Mouse (Mus musculus) yolk sac, embryonic 10.5 days (tissue): Measurements from ENCODE around the gene Gpatch2.
A peak's percentile ranks its signal among the peaks of the same experiment; 100 is the strongest.

Experiments
- DNase-seq: peaks from one replicate; pipeline ENCODE4 v3.0.0-alpha.2; 2017; ENCODE audit warnings: low spot score

Gene Gpatch2

DNA sequence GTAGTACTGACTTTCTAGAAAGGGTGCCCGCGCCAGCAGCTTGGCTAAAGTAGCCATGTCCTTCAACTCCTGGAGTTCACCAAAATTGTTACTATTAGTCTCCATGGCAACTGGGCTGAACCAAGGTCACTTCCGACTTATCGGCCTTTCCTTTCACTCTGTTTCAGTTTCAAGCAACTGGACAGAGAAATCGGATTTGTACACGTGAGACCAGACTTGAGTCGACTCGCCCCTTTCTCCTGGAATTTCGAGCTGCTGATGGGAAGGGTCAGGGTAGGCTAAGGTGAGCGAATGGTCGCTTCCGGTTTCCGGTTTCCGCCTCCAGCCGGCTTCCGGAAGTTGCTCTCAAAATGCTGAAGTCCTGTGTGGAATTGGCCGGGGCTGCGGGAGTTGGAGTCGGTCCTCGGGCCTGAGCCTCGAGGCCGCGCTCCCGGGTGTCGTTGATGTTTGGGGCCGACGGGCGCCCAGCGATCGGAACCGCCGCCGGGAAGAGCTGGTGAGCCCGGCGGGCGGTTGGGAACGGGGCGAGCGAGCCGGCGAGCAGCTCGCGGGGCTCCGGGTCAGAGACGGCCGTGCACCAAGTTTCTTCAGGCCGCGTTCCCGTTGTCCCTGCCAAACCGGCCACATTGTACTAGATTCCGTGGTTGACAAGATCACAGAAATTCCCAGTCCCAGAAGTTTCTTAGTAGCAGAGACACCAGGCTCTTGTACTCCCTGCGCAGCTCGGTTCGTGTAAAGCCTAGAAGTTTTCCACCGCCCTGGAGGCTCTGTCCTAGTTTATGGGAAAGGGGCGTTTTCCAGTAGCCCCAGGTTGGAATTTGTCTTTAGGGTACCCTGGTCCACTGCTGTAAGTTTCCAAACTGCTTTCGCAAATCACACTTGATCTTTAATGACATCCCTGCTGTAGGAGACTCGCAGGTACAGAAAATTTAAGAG, at the start of gene Gpatch2, which contains the start of gene Spata17:
Gene Gpatch2 (plus strand): TSS at position 328 of the 936 bp plus-strand sequence.
Gene Spata17 (minus strand): TSS at position 285 of the 936 bp plus-strand sequence.
- DNase-seq, result peak; percentile 88

DNA sequence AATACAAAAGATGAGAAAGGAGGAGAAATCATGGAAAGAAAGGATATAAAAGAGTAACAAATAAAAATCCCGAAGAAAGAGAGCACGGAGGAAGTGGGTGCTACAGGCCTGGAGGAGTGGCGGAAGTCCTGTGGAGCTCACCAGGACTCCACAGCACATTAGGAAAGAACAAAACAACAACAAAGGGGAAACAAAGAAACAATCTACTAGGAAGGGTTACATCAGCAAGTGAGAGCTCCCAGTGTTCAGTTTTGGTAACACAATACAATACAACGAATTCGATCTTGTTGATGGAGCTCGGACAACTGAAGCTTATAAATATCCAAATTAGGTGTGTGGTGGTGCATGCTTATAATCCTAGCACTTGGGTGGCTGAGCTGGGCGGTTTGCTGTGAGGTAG, 45.7 kb upstream of the Gpatch2 start:
- DNase-seq, result no peak

DNA sequence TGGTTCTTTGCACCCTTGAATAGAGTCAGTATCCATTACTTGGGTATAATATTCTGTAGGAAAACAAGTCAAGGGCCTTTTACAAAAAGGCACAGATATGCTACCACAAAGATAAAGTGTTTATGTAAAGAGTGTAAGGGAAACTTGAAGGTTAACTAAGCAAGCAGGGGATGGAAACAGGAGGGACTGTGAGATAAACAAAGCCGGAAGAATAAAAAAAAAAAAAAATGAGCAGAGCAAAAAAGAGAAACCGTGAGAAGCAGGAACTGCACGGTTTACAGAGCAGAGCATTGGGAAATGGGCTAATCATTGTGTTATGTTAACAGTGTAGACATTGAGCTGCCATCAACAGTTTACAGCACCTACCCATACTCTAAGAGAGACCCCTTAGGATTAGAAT, 44.9 kb upstream of the Gpatch2 start:
- no peak for DNase-seq

DNA sequence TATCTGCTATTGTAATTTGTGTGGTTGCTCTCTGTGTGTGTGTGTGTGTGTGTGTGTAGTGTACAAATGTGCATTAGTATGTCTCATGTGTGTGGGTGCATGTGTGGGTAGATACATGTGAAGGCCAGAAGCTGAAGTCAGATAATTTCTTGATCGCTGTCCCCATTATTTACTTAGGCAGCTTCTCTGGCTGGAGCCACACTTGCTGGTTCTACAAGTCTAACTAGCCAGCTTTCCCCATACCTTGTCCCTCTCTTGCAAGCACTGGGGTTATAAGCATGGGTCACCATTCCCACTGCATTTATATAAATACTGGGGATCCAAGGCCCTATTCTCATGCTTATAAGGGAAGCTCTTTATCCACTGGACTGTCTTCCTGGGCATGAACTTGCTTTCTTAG, 39.3 kb upstream of the Gpatch2 start:
- DNase-seq, result no peak

DNA sequence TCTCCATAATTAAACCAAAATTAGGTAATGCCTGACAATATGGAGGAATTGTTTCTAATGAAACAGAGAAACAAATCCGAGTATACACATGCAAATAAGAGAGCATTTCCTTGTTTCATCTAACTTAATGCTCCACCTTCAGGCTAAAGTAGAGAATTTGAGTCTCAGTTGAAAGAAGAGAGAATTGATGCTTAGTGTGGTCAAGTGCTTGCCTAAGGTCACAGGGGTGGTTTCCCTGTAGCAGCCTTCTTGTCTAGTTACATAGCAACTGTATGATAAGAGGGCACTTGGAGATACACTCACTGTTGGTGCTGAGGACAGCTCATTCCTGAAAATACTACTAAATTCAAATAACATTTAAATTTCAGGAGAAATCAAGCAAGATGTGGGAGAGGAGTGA, 36.8 kb upstream of the Gpatch2 start:
- no peak for DNase-seq

DNA sequence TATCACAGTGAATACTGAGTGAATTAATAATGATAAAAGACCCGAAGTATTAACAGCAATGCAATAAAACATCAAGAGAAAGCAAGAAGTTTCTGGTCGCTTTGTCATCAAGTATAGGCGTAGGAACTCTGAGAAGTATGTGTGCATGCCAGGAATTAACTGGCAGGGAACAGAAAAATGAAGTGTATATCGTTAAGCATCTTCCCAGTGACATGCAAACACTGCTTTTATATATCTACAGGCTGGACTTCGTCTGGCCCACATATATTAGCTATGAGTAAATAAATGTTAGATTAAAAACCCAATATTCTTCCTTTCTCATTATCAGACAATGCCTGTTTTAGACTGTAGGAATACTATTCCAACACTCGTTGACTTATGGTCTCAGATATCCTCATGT, 9.8 kb upstream of the Gpatch2 start:
- no peak for DNase-seq

DNA sequence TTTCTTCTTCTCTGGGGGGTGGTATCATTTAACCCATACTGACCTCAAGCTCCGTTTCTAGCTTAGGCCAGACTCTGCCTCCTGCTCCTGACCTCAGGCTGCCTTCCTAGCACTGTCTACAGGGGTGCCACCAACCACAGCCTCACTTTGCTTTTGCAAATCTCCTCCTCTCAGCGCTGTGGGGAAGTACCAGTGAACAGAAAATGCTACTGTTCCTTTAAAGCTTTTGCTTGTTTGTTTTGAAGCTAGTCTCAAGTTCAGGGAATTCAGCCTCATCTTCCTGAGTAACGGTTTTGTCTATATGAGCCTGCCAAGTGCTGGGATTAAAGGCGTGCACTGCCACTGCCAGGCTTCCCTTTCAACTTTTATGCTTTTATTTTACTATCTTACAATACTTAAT, 5.8 kb upstream of the Gpatch2 start:
- no peak for DNase-seq

DNA sequence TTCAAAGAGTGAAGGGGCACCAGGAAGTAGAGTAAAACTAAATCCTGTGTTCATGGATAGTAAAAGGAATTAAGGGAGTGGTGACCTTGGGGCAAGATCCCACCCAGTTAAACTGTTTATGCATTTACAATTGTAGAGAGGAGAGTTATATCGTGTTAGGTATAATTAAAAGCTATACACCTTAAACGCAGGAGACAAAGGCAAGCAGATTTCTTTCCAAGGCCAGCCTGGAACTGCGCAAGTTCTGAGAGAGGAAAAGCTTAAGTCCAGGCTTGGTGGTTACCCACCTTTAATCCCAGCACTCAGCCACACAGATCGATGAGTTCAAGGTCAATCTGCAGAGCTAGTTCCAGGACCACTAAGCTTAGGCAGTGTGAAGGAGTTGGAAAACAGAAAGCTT, 4.6 kb upstream of the Gpatch2 start:
- no peak for DNase-seq

DNA sequence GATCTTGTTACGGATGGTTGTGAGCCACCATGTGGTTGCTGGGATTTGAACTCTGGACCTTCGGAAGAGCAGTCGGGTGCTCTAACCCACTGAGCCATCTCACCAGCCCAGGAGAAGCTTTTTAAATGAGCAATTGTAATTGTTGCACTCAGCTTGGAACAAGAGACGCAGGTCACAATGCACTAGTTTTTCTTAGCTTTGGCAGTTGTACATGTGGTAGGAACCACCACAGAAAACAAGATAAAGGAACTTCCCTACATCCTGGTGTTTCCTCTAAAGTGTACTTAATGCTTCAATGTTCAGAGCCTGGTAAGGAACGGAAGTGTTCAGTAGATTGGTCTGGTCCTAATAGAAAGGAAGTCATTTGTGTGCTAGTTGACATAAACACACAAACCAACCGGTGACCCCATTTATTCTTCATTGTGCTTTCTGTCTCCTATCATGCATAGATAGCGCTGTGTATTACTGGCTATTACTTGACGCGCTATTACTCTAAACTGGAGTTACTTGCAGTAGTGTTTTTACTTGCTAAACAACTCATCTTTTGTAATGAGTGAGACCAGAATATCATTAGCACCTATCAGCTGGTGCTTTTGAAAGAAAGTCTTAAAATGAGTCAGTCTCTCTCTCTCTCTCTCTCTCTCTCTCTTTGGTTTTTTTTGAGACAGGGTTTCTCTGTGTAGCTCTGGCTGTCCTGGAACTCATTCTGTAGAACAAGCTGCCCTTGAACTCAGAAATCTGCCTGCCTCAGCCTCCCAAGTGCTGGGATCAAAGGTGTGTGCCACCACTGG, 1.5 kb downstream of the Gpatch2 start:
- DNase-seq, result no peak

DNA sequence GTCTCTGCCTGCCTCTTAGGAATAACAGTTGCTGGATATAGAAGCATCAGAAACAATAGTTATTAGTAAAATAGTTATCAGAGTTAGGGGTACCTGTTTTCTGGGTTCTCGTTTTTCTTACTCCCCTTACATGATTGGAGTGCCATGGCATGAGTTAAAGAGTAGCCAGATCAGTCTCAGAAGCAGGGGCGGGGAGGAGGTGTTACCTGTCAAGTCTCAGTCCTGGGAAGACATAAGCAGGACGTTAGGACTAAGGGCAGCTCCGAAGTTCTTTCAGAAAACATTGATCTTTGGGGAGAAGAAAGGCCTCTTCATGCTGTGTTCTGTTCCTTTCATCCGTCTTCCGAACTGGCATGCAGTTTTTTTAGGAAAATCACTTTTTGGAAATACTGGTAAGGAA, 5.4 kb downstream of the Gpatch2 start:
- no peak for DNase-seq

DNA sequence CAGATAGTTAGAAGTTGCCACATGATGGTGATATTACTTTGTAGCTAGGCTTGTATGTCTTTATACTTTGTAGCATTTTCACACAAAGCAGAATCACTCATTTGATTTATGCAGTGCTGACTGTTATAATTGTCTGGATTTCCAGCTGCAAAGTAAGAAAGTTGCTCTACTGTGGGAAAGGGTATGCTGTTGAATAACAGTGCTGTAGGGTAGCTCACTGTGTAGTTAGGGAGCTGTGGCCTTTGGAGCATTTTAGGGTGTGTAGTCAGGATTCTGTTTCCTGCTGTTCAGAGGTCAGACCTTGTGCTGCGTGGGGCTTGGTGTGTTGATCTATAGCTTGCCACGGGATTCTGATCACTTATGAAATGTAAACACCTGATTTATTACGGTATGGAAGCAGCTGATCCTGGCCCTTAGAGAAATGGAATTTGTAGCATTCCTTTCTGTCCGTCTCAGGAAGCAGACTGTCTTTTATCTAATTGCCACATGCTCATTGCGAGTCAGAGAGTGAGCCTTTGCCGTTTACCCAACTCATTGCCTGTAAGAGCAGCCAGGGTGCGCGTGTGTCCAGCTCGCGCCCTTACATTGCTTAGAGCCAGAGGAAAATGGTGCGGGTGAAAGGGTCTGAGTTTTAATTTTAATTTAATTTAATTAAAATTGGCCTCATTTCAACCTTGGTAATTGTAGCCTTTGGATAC, 11.2 kb downstream of the Gpatch2 start:
- DNase-seq, result peak; percentile 42

DNA sequence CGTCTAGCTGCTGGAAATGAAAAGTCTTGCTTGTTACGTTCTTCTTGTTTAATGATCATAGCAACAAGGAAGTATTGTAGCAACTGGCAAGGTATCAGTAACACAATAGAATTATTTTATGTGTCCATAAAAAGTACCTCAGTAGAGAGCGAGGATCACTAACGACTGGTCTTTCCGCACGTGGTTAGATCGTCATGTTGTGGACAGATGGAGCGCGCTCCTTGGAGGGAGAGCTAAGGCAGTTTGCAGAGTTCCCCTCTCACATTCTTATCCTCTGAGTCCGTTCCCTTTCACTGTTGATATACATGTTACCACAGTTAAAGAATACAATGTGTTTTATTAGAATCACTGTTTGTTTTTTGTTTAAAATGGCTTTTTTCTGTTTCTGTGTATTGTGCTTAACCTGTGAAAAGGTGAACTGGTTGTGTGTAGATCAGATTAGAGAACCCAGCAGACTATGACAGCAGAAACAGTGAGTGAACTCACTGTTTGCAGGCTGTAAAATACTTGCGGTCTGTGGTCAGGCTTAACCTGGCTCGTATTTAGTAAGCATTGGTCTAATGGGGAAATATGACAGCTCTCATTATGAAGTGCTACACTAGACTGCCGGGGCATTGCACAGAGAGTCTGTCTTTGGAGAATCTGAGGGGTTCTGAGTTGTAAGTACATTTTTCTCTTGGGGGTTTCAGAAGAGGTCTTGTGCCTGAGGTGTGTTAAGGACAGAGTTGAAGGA, 13.3 kb downstream of the Gpatch2 start:
- no peak for DNase-seq

DNA sequence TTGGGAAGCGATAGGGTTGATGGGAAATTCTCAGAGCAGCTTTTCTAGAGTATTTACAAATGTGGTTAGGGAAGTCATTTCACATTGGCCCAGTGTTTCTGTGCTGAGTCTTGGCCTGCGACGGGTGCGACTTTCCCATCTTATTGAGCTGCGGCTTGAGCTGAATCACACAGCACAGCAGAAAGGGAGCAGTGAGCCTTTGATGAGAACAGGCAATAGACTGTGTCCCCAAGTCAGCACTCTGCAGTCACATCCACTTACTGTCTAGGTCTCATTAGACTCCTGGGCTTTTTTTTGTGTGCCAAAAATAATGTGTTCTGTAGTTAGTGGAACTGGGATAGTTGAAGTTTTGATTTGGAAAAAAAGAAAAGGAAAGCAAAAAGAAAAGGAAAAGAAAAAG, 14.9 kb downstream of the Gpatch2 start:
- no peak for DNase-seq

DNA sequence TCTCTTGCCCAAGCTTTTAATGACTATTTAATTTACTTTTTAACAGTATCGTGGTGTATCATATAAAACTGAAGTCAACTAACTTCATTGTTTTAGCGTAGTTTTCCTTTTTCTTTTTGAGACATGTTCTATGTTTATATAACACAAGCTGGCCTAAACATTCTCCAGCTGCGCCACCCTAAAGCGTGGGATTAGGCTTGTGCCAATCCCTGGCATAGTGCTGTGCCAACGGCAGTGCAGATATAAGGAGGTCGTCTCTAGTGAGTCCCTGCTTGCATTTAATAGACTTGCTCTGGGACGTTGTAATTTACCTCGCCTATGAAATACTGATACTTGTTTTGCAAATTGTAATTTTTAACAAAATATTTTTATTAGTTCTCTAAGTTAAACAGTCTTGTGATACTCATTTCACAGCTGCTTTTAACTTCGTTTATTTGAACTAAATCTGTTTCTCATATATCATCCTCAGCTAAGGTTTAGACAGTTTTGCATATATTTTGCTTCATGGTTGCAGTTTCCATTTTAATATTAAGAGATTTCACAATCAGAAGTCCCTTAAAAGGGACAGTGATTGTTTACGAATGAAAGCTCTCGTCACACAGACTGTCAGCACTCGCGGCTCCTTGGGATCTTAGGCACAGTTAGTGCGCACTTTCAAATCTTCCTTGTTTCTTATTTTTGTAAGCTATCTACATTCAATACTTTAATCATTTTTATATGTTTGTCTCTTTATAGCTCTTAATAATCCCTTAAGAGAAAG, 17.1 kb downstream of the Gpatch2 start:
- no peak for DNase-seq

DNA sequence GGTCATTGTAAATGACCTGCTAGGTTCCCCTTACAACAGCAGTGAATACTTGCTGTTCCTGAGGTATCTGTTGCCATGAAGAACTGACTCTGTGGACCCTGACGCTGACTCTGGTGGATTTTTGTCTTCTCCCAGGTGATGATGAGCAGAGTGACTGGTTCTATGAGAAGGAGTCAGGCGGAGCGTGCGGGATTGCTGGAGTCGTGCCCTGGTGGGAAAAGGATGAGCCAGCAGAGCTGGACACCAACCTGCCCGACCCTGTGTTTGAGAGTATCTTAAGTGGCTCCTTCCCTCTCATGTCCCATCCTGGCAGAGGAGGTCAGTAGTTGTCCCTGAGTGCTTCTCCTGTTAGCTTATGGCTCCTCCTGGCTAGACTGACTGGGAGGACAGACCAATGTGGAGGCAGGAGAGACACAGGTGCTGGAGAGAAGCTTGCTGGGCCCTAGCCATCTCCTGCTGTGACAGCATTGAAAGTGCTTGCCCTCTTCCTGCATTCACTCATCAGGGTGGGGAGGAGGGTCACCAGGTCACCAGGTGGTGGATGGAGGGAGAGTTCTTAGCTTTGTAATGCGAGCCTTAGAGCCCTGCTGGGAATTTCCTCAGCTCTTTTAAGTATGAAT, 17.8 kb downstream of the Gpatch2 start:
- no peak for DNase-seq

DNA sequence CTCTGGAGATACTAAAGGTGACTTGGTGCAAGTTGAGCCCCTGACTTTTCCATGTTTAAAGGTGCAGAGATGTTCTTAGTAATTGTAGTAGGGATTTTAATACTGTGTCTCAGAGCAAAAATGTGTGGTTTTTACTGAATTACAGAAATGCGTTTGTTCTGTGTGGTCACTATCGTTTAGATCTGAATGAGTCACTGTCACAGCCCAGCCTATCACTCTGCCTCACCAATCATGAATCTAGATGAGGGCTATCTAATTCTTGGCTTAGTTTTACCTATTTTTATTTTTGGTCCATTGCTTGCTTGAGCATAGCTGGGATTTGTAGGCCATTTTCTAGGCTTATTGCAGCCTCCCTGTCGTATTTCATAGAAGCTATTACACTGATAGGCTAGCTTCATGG, 19.9 kb downstream of the Gpatch2 start:
- DNase-seq, result no peak

DNA sequence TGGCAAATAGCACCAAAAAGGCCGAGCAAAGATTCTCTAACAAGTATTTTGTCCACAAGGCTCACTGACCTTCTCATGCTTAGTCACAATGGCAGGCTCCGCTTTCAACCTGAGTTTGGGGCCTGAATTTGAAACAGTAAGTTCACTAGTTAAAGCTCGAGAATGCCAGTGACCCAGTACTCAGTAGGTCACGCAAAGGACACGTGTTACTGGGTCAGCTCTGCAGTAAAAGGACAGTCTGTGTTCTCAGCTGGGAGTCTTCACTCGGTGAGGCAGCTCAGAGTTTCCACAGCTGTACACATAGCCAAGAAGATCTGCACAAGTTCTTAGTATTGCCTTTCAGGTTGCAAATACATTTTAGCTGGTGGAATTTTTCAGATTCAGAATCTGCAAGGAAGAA, 21.0 kb downstream of the Gpatch2 start:
- DNase-seq, result no peak

DNA sequence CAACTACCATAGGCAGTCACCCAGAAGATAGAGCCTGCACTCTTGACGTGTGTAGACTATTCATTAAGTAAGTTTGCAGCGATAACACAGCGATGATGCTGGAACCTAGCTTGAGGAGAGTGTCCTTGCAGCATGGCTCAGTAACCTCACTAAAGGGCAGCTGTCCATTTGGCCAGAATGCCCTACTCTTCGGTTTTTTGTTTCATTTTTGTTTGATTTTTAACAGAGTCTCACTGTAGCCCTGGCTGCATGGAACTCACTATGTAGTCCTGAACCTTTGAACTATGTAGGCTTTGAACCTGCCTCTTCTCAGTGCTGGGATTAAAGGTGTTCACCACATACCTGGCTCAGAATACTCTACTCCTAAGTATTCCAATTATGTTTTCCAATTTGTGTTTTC, 22.8 kb downstream of the Gpatch2 start:
- DNase-seq, result no peak

DNA sequence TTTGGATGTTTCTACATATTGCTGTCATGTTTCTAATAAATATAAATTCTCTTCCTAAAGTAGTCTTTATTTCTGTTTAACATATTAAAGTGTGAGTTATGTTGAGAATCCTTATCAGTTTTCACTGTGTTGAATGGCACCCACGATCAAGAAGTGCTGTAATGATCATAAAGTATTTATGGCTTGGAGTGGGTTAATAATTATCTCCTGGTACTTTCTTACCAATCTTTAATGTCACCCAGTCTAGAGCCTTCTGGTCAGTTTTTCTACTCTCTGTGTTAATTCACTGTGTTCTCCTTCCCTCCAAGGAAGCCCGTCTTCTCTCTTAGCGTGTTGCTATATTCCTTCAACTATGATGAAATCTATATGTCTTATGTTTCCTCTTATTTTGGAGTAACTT, 25.0 kb downstream of the Gpatch2 start:
- DNase-seq, result no peak

DNA sequence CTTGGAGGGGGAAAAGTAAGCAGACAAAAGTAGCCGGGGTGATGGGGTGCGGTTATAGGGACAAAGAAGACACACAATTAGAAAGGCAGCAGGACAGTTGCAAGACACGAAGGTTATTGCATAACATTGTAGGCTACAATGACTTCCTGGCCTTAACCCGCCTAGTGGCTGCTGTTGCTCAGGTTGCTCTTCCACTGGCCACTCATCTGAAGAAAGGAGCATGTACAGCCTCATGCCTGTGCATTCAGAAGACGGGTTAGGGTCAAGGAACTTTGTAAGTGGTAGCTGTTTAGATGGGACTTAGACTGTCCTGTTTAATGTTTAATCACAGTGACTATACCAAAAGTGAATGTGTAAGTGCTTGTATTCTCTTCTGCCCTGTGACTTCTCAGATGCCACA, 26.0 kb downstream of the Gpatch2 start:
- DNase-seq, result peak; percentile 59

DNA sequence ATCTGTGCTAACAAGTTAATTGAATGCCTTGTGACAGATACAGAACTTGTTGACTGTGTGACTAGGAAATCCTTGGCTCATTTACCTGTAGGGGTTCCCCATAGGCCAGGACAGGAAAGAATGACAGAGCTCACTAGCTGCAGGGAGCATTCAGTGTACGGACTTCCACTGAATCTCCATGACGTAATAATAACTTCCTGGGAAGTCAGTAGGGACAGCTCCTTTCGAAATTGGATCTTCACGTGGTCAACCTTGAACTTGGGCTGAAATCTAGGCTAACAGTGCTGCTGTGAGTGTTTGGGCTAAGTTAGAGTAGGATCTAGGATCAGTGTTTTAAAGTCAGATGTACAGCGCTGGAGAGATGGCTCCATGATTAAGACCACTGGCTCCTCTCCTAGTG, 29.4 kb downstream of the Gpatch2 start:
- DNase-seq, result no peak
